Mouse (Mus musculus) mouse embryonic stem cell (cell line): ENCODE data around the gene Pdlim5.

ENCODE experiments used
- in situ Hi-C, 2 experiments: fragments of 300-500 bp; cut with MboI; formaldehyde crosslinking; loops; 1 replicate in 1 of 2; 3 replicates in 1 of 2; pipeline ENCODE4 v1.14.3; 2019 to 2020; ENCODE audit warnings: low sequenced_read_pairs in 2 of 2, low pct_unique_long_range_greater_than_20kb in 1 of 2, mixed read lengths in 1 of 2; ENCODE audit not compliant: unreplicated experiment in 1 of 2

The Pdlim5 gene

DNA sequence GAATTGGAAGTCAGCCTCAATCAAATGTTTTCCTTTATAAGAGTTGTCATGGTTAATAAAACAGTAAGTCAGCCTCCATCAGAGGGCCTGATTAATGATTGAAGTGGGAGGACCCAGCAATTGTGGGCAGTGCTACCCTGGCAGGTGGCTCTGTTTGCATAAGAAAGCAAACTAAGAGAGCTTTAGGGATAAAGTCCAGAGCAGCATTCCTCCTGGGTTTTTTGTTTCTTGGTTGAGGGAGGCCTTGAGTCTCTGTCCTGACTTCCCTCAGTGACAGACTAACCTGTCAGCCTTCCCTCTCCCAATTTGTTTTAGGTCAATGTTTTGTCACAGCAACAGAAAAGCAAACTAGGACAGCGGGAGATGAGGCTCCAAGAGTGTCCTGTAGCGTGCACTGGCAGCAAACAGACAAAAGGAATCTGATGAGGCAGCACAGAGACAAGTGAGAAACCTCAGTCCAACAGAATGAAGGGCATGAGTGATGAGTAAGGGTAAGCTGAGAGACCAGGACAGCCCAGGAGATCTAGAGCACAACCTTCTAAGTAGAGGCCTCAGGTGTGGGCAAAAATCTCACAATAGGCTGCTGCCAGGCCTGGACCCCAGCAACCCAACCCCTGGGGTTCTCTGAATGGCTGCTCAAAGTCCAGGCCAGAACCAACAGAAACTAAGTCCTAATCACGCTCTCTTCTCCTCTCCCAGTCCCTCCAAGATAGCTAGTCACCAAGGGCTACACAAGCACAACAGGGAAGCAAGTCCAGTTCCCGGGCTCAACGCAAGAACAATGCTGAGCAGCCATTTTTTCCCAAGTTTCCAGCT, 46.5 kb downstream of the Pdlim5 start:
- in situ Hi-C loops, result no loop called here

DNA sequence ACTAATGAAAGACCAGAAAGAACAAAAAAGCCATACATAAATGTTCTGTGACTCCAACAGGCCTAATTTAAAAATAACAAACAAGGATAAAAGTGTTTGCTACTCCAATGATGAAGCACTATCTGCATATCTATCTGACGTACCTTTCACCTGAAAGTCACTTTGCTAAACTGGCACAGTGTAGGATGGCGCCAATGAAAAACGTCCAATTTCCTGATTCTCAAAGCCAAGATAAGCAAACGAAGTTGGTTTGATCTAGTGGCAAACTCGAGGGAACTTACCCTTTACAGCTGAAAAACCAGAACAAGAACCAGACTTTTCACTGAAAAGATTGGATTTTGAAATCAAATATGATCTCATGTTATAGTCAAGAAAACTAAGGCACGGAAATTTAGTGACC, 49.2 kb downstream of the Pdlim5 start:
- in situ Hi-C loops, result no loop called here

DNA sequence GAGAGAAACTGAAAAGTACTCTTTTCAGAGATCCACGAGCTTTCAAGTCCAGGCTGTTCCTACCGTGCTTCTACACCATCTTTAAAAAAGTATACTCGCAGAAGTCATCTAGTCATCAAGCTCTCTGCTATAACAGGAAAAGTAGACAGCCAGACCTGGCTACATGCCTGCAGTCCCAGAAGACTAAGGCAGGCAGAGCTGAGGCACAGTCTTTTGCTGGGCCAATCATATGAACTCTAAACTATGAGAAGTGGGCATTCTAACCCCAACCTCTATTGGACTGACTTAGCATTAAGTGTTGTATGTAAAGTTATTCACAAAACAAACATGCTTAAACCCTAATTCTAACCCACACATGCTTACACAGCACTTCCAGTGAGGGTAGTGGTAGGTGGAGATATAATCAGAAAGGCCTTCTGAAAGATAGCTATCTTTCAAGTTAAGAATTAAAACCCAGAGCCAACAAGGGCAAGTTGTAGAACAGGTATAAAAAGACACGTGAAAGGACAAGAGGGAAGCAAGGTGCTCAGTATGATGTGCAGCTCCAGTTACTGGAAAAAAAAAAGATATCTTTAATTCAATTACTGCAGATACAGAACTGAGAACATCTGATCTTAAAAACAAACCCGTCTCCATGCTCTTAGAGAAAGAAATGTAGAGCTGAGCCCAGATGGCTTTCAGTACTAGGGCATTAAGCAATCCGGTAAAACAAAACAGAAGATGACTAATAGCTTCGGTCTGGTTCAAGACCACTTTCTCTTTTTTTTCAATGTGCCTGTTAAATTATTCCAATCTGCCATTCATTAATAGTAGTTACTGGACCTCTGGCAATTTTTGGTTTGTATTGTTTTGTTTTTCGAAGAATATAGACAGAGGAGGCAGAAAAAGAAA, 50.0 kb downstream of the Pdlim5 start:
- in situ Hi-C loops, result no loop called here

DNA sequence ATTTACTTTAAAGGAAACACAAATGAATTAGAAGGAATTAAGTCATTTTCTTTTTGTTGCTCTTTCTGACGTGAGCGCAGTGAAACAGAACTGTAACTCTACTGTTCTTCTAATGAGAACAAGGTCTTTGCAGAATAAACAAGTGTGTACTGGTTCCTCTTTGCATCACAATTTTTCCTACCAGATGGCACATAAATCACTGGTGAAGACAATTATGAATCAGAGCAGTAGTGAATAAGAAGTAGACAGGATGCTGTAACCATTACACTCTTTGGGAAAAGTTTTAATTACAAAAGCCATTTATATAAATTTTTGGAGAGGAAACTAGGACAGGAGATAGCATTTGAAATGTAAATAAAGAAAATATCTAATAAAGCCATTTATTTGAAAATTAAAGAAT, 51.7 kb downstream of the Pdlim5 start:
- in situ Hi-C loops, result no loop called here

DNA sequence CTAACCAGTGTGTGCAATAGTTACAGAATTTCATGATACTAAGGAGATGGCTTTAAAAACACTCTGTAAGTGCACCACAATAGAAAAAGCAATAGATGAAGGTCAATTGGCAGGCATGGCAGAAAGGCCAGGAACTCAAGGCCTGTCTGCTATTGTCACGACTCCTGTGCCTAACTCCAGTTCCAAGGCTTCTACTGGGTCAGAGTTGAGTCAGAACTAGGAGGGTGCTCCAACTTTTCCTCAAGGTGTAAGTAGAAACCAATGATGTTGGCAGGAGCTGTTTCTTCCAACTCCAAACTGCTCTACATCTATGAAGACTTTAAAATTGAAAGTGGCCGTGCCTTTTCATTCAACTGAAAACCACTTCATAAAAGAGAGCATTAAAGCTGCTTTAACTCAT, 54.8 kb downstream of the Pdlim5 start:
- in situ Hi-C loops, result no loop called here

DNA sequence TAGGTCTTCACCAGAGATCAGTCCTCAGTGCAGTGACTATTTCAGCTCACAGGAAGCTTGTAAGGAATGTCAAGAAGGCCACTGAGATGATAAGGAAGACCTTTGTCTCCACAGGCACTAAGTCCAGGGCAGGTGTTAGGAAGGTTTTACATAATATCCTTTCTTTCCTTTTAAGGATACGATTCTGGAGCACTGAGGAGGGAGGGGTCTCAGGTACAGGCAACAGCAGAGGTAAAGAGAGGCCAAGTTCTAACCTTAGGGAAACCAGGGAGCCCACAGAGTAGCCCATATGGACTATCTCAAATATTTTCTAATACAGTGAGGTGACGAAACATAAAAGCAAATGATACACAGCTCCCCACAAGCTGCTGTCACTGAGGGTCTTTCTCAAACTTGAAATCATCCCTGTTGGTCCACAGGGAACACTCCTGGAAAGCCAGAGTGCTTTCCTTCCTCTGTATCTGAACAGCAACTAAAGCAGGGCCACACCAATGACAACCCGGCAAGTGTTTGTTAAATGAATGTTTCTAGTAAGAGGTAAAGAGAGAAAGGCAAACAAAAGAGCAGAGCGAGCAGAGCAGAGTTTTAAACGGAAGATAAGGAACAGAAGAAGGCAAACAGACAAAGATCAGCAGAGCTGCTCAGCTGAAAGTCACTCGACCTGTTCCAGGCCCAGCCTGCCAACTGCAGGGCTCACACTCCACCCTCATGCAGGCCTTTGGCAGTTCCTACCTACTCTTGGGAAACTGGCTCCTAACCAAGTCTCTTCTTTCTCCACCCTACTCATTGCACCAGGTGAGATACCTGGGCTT, 55.9 kb downstream of the Pdlim5 start:
- in situ Hi-C loops, result no loop called here

DNA sequence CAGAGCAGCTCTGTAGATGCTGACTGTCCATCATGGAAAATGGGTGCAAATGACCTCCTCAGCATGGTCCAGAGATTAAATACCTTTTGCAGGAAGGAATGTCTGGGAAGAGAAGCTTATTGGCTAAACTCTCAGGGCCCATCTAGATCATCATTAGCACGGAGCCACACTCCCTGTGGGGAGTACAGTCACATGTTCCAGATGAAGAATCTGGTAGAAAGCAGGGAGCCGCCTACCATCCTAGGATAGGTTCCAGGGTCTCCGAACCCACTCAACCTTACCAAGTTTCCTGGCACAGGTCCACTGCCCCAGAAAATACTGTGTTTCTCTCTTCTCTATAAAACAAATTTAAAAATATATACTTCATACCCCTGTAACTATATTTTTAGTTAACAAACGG, 57.4 kb downstream of the Pdlim5 start:
- in situ Hi-C loops, result no loop called here

DNA sequence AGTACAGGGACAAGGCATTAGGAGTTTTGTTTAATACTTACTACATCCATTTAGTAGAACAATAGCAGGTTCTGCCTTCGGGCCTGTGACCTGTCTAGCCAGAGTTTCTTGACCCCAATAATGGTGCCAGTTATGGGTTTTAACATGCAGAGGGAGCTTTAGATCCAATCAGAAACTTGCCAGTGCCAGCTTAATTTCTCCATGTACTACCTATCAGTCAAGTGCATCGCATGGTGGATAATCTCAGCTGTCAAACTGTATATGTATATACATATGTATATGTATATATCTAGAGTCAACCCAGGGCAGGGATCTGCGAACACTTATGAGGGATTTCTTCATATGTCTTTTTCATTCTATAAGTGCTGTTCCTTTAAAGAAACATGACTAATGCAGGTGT, 61.0 kb downstream of the Pdlim5 start:
- in situ Hi-C loops, result no loop called here

DNA sequence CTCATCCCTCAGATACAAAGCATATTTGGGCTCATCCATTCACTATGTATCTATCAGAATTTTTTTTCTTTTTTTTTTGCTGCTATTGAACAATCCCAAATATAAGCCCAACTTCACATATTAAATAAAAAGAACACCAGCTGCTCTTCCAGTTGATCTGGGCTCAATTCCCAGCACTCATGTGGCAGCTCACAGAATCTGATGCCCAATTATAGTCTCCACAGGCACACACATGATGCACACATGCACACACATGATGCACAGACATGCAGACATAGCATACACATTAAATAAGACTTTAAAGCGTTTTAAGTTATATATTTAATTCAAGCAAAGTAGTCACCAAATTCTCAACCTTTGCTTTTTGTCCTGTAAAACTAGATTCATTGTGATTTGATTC, 62.0 kb downstream of the Pdlim5 start:
- in situ Hi-C loops, result no loop called here

DNA sequence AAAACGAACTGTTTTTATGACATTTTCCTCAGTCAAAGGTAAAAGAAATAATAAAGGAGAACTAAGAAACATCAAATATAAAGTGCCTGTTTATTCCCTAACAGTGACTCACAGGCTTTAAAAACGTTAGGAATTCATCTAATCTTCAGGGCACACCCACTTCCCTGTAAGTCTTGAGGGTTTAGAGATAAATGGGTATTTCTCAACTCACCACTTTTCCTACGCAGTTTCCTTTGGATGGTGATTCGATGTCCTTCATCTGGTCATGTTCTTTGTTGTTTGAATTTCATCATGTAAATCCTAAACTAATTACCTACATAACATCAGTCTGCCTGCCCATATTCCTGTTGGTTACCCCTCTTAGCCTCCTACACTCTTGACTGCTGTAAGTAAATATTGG, 62.8 kb downstream of the Pdlim5 start:
- in situ Hi-C loops, result no loop called here

DNA sequence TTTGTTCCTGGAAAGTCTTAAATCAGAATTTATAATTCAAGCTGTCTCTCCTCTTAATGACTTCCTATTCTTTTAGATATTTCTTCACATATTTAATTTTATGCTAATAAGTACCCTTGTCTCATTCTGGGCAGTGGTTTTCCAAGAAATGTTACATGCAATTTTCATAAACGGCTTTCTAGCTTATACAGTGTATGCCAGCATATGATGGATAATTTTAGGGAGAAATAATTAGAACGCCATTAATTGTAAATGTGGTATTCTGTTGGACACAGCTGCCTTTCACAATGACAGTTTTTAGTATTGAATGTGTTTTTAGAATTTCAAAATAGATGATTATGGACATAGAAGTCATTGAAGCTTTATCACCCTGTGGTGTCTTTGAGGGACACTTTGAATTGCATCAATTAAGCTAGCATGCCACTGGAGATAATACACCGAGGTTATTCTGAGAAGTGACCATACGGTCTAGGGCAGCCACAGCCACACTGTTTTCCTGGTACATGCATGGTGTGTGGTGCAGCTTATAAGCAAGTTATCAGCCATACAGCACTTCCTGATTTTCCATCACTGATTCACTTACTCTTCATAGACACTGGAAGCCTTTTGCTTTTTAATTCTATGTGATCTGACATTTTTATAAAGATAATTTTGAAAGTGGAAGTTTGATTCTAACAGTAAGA, 63.5 kb downstream of the Pdlim5 start:
- in situ Hi-C loops, result no loop called here

DNA sequence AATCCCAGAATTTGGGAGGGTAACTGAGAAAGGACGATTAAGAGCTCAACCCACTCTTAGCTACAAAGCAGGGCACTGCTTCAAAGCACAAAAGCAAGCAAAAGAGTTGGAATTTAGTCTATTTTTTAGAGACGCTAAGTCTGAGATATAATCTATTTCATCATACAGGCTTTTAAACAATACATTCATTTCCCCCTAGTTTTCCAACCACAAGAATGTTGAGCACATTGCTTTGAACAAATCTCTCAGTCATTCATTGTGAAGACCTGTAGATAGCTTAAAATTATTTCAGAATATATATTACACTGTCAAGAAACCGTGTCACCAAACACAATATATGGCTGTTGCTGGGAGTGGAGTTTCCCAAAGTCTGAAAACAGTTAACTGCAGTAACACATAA, 65.1 kb downstream of the Pdlim5 start:
- in situ Hi-C loops, result no loop called here

DNA sequence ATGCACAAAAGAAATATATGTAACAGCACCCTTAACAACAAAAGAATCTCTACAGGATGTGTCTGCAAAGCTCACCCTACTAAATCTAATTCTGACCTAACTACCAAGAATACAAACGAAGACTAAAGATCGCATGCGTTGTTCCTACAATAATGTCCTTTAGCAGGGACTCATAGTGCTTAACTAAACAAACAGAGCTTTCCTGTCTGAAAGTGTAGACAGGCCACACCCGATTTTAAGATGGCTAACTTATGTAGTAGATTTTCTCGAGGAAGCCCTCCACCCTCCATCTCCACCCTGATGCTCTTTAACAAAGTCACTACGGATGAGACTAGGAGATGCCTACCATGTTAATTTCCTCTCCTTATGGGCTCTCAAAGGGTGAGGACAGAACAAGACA, 71.9 kb downstream of the Pdlim5 start:
- in situ Hi-C loops, result no loop called here

DNA sequence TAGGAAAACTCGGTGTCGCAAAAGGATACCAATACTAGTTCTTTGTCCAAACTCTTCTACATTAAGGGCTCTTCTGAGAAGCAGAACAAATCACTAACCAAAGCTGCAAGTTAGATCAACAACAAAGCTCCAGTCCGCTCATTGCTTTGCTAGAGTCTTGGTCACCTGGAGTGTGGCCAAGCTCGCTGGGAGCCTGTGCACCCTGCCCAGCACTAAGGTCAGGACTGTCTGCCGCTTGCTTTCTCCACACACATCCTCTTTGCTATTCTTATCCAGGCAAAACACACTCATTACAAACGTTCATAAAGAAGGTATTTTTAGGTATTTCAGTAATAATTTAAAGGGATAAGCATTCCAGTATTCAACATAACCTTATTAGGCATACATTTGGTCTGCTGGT, 73.6 kb downstream of the Pdlim5 start:
- in situ Hi-C loops, result no loop called here

DNA sequence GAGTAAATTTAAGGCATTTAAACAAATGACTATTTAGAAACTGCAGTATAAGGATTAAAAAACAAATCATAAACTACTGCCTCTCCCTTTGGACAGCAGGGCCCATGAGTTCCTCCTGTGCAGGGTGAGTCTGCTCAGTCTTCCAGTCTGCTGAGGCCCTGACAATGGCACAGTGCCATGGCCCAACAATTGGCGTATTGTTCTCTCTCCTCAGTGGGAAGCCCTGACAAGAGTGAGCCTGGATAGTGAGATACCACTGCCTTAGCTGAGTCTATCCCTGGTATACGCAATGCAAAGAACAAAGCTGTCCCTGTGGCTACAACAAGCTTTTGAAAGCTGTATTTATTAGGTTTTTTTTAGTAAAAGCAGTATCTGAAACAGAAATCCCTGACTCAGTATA, 77.3 kb downstream of the Pdlim5 start:
- in situ Hi-C loops, result no loop called here

DNA sequence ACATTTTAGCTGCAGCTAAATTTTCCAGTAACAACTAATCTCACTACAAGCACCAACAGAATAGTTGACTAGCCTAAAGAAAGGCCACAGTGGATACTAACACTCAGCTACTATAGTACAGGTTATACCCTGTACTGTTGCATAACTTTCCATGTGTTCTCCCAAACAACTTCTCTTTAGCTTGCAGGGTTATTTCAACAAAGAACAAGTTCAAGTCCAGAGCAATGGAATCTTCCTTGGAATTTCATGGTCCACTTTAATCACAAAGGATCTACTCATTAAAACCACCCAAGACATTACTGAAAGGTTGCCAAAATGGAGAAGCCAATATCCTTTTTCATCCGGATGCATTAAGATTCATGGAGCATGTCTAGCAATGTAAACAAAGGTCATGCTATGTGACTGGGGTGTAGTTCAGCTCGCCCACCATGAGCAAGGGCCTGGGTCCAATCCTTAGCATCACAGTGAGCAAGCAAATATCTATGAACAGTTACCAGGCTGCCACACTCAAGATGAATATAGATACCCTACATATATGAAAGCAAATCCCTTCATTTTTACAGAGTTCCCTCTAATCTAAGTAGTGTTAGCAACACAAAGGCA, 79.3 kb downstream of the Pdlim5 start:
- in situ Hi-C loops, result no loop called here

DNA sequence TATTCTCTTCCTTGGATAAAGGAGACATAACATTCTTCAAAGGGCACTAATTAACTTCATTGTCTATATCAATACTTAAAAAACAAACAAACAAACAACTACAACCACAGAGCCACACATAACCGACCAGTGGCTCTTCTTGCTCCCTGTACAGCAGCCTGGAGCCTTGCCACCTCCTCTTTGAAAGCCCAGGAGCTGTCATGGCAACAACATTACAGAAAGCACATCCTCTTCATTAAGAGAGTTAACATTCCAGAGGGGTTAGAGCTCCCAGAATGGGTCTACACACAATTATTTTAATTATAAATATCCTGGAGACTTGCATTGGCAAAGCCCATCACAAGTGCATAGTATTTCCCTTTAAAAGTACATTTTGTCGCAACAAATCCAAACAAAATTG, 84.4 kb downstream of the Pdlim5 start:
- in situ Hi-C loops, result no loop called here

DNA sequence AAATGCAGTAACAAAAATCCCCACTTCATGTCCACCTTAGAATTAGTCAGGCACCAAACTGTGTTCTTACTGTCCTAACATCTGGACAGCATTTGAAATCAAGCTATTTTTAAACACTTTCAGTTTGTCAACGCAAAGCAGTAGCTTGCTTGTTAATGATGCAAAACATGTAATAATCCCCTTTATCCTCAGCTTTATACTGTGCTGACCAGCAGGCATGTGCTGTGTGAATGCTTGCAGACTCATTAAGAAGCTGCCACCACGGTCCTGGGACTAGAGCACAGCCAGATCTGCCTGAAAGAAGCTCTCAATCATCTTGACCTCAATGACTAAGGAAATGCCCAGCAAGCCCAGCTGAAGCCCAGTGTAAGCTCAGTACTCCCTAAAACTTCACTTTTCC, 85.0 kb downstream of the Pdlim5 start:
- in situ Hi-C loops, result no loop called here
